Mouse (Mus musculus): ENCODE results near the gene Glod4.

Gene Glod4

DNA sequence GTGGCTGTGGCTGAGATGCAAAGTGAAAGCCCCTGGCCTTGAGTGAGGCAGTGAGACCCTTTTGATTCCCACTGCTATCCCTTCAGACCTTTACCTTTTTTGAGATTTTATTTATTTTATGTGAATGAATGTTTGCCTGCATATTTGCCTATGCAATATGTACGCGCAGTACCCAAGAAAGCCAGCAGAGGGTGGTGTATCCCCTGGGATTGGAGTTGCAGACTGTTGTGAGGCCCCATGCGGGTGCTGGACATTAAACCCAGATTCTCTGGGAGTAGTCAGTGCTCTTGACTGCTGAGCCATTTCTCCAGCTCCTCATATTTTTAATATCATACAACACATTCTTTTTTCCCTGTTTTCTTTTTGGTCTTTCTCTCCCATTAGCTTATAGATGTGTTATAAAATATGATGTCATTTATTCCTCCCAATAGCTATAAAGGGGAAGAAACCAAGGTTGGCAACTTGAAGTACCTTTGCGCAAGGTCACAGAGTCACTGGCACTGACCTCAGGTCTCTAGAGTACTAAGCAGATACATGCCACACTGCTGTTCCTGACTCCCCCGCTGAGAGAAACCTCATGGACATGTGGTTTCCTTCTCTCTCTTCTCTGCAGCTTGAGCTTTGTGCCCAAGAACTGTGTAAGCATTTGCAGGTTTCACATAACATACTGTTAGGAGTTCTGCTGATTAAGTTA, 157.5 kb downstream of the Glod4 start:
- peak; percentile 48 for DNase-seq (ENCODE audit: extremely low spot score, low spot score)

DNA sequence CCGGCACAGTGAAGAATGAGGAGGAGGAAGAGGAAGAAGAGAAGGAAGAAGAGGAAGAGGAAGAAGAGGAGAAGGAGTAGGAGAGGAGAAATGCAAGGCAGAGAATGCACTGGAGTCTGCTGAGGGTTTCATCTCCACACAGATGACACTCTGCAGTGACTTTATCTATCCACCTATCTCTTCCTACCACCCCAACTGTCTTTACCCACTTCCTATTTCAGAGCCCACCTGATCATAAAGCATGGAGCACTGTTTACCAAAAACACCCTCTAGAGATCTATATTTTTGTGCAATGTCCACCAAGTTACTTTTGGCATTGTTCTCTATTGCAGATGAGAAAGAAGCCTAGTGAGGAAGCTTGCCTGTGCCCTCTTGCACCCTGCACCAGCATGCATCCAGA, 158.6 kb downstream of the Glod4 start:
- DNase-seq (ENCODE audit: extremely low spot score, low spot score): no peak

- DNase-seq (ENCODE audit: extremely low spot score, low spot score): peak; percentile 33
Measured at GRCm38 (mm10) chr11:76083941-76084367, 159.6 kb downstream of the Glod4 start.

DNA sequence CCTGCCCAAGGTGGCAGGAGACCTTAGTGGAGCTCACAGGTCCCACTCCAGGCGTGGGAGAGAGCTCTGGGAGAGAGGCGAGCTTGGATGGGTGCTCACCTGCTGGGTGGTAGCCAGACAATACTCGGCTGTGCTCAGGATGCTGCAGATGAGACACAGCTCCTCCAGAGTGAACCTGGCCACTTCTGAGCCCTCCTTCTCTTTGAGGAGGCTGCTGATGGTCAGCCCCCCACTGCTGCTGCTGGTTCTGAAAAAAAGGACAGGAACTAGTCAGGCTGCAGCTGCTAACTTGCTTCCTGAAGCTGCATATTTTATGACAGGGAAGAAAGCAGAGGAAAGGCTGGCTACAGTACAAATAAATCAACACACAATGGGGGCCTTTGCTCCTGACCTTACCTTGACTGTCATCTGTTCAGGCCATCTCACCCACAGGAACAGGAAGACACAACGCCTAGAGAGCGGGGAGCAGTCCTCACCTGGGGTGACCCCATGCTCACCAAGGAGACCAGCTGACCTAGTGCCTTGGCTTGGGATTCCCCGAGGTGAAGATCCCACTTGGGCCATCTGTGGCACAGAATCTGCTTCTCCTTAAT, 162.4 kb downstream of the Glod4 start:
- no peak for DNase-seq (ENCODE audit: extremely low spot score, low spot score)

DNA sequence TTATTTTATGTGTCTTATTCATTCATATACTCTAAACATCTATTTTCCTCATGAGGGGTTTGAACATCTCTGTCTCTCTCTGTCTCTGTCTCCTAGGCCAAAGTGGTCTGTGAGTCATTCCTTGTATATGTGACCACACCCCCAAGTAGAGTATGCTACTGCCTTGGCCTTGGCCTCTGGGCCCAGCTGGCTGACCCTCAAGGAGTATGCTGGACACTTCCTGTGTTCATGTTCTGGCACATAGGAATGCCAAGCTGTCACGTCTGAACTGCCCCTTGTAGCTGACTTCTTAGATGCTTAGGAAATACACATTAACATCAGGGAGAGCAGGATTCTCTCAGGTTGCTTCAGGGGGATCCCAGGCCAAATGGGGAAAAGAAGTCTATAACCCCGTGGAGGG, 163.2 kb downstream of the Glod4 start:
- DNase-seq (ENCODE audit: extremely low spot score, low spot score): no peak

GRCm38 (mm10) chr11:76077341-76077740, 166.2 kb downstream of the Glod4 start:
- no peak for DNase-seq (ENCODE audit: extremely low spot score, low spot score)

- no peak for DNase-seq (ENCODE audit: extremely low spot score, low spot score)
Measured at GRCm38 (mm10) chr11:76074296-76075093, 169.0 kb downstream of the Glod4 start.

All from neural tube, embryonic 10.5 days (tissue).